Mouse (Mus musculus): ENCODE measurements around the gene Wnt7a. TPM values are rescaled to one million over a fixed set of nuclear protein-coding genes. Genes with fewer than 3 reads are reported as not detected.
A peak's percentile ranks its signal among the peaks of the same experiment; 100 is the strongest.

Wnt7a gene
- polyA plus RNA-seq, 1 experiment: not detected

- no peak overlapping the region for H3K27ac ChIP-seq (ENCODE audit: insufficient read depth, low read depth, low read length)
- 63% methylated on average over 2 of the region's 2 CpGs for WGBS
- TF ChIP-seq POLR2A (IDR thresholded peaks at IDR 0.05; ENCODE audit: insufficient read depth, low read depth, low read length): no peak
- peaks cover 6% of the 10 kb centered on the region for H3K4me1 ChIP-seq (ENCODE audit: control insufficient read depth, insufficient read depth, low read length)
- no peak overlapping the region for H3K4me3 ChIP-seq (ENCODE audit: insufficient read depth, low read depth, low read length)
Measured at GRCm38 (mm10) chr6:91358394-91358793, 52.8 kb downstream of the Wnt7a start.

- WGBS: 88% methylated on average over 13 of the region's 13 CpGs
- Histone ChIP-seq H3K4me3 (ENCODE audit: insufficient read depth, low read depth, low read length) (no peak overlapping the region), H3K4me1 (ENCODE audit: control insufficient read depth, insufficient read depth, low read length) (peaks cover 6% of the 10 kb centered on the region), H3K27ac (ENCODE audit: insufficient read depth, low read depth, low read length) (no peak overlapping the region)
- TF ChIP-seq POLR2A (IDR thresholded peaks at IDR 0.05; ENCODE audit: insufficient read depth, low read depth, low read length): no peak
- no peak for TF ChIP-seq CTCF (IDR thresholded peaks at IDR 0.05; ENCODE audit: insufficient read depth, low read depth, low read length)
Measured at GRCm38 (mm10) chr6:91357238-91357876, 53.8 kb downstream of the Wnt7a start.

GRCm38 (mm10) chr6:91349620-91350019 is 61.5 kb downstream of the Wnt7a start:
- Histone ChIP-seq H3K4me3 (ENCODE audit: insufficient read depth, low read depth, low read length) (no peak overlapping the region), H3K27ac (ENCODE audit: insufficient read depth, low read depth, low read length) (no peak overlapping the region), H3K4me1 (ENCODE audit: control insufficient read depth, insufficient read depth, low read length) (peaks cover 38% of the 10 kb centered on the region)
- WGBS: 76% methylated on average over 9 of the region's 9 CpGs
- no peak for TF ChIP-seq CTCF (IDR thresholded peaks at IDR 0.05; ENCODE audit: insufficient read depth, low read depth, low read length)
- no peak for TF ChIP-seq POLR2A (IDR thresholded peaks at IDR 0.05; ENCODE audit: insufficient read depth, low read depth, low read length)

GRCm38 (mm10) chr6:91347721-91348120 is 63.4 kb downstream of the Wnt7a start:
- Histone ChIP-seq H3K4me3 (ENCODE audit: insufficient read depth, low read depth, low read length) (no peak overlapping the region), H3K4me1 (ENCODE audit: control insufficient read depth, insufficient read depth, low read length) (peaks cover 54% of the 10 kb centered on the region), H3K27ac (ENCODE audit: insufficient read depth, low read depth, low read length) (peak overlapping the region; percentile 76)
- 10% methylated on average over 7 of the region's 7 CpGs for WGBS
- TF ChIP-seq POLR2A (IDR thresholded peaks at IDR 0.05; ENCODE audit: insufficient read depth, low read depth, low read length) (no peak), CTCF (IDR thresholded peaks at IDR 0.05; ENCODE audit: insufficient read depth, low read depth, low read length) (no peak)

- Histone ChIP-seq H3K4me3 (ENCODE audit: insufficient read depth, low read depth, low read length) (no peak overlapping the region), H3K27ac (ENCODE audit: insufficient read depth, low read depth, low read length) (peak overlapping the region; percentile 28; the same call in 1 of the 2 replicates), H3K4me1 (ENCODE audit: control insufficient read depth, insufficient read depth, low read length) (peaks cover 54% of the 10 kb centered on the region)
- 45% methylated on average over 3 of the region's 3 CpGs for WGBS
- no peak for TF ChIP-seq CTCF (IDR thresholded peaks at IDR 0.05; ENCODE audit: insufficient read depth, low read depth, low read length)
- TF ChIP-seq POLR2A (IDR thresholded peaks at IDR 0.05; ENCODE audit: insufficient read depth, low read depth, low read length): no peak
Measured at GRCm38 (mm10) chr6:91346906-91347156, 64.3 kb downstream of the Wnt7a start.

GRCm38 (mm10) chr6:91346071-91346905 is 64.9 kb downstream of the Wnt7a start:
- 58% methylated on average over 10 of the region's 10 CpGs for WGBS
- H3K27ac ChIP-seq (ENCODE audit: insufficient read depth, low read depth, low read length): peak overlapping the region; percentile 28; the same call in 1 of the 2 replicates
- no peak for TF ChIP-seq CTCF (IDR thresholded peaks at IDR 0.05; ENCODE audit: insufficient read depth, low read depth, low read length)
- TF ChIP-seq POLR2A (IDR thresholded peaks at IDR 0.05; ENCODE audit: insufficient read depth, low read depth, low read length): no peak

GRCm38 (mm10) chr6:91345091-91345490 is 66.1 kb downstream of the Wnt7a start:
- no peak overlapping the region for H3K4me3 ChIP-seq (ENCODE audit: insufficient read depth, low read depth, low read length)
- 77% methylated on average over 5 of the region's 5 CpGs for WGBS
- TF ChIP-seq POLR2A (IDR thresholded peaks at IDR 0.05; ENCODE audit: insufficient read depth, low read depth, low read length) (no peak), CTCF (IDR thresholded peaks at IDR 0.05; ENCODE audit: insufficient read depth, low read depth, low read length) (no peak)
- H3K4me1 ChIP-seq (ENCODE audit: control insufficient read depth, insufficient read depth, low read length): peaks cover 54% of the 10 kb centered on the region
- H3K27ac ChIP-seq (ENCODE audit: insufficient read depth, low read depth, low read length): no peak overlapping the region

More at GRCm38 (mm10) chr6:91346071-91346905, 64.9 kb downstream of the Wnt7a start:
- peaks cover 54% of the 10 kb centered on the region for H3K4me1 ChIP-seq (ENCODE audit: control insufficient read depth, insufficient read depth, low read length)
- H3K4me3 ChIP-seq (ENCODE audit: insufficient read depth, low read depth, low read length): no peak overlapping the region

GRCm38 (mm10) chr6:91339612-91340246 is 71.4 kb downstream of the Wnt7a start:
- TF ChIP-seq CTCF (IDR thresholded peaks at IDR 0.05; ENCODE audit: insufficient read depth, low read depth, low read length): no peak
- no peak for TF ChIP-seq POLR2A (IDR thresholded peaks at IDR 0.05; ENCODE audit: insufficient read depth, low read depth, low read length)
- 82% methylated on average over 8 of the region's 8 CpGs for WGBS
- Histone ChIP-seq H3K4me3 (ENCODE audit: insufficient read depth, low read depth, low read length) (no peak overlapping the region), H3K4me1 (ENCODE audit: control insufficient read depth, insufficient read depth, low read length) (peaks cover 27% of the 10 kb centered on the region), H3K27ac (ENCODE audit: insufficient read depth, low read depth, low read length) (no peak overlapping the region)

GRCm38 (mm10) chr6:91335470-91335869 is 75.7 kb downstream of the Wnt7a start:
- Histone ChIP-seq H3K27ac (ENCODE audit: insufficient read depth, low read depth, low read length) (no peak overlapping the region), H3K4me3 (ENCODE audit: insufficient read depth, low read depth, low read length) (no peak overlapping the region), H3K4me1 (ENCODE audit: control insufficient read depth, insufficient read depth, low read length) (peaks cover 14% of the 10 kb centered on the region)
- TF ChIP-seq CTCF (IDR thresholded peaks at IDR 0.05; ENCODE audit: insufficient read depth, low read depth, low read length) (no peak), POLR2A (IDR thresholded peaks at IDR 0.05; ENCODE audit: insufficient read depth, low read depth, low read length) (no peak)
- 78% methylated on average over 1 of the region's 1 CpGs for WGBS
